Mouse (Mus musculus) layer of hippocampus, postnatal 10 days (tissue): ENCODE results near the gene Apoc2. TPM values are rescaled to one million over a fixed set of nuclear protein-coding genes. Genes with fewer than 3 reads are reported as not detected.

Source experiments
- DNase-seq, 2 experiments: peaks; one replicate each; pipeline ENCODE4 v3.0.0; 2021; ENCODE audit warnings: low spot score in 2 of 2
- total RNA-seq, 2 experiments: library from RNA; stranded (reverse); gene quantifications; 2 replicates each; pipeline ENCODE4 v1.2.3; 2021

Apoc2 gene
- total RNA-seq, 2 experiments from 2014 or later, result not detected

DNA sequence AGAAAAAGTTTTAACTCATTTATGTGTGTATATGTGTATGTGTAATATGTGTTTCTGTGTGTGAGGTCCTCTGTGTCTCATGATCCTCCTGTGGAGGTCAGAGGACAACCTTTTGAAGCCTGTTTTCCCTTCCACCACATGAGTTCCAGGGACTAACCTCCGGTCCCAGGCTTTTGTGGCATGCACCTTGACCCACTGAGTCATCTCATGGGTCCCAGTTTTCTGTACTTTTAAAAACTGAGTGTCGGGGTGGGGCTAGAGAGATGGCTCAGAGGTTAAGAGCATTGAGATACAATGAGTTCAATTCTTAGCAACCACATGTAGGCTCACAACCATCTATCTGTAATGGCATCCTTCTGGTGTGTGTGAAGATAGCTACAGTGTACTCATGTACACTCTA is 3.0 kb upstream of the Apoc2 start:
- no peak for DNase-seq

DNA sequence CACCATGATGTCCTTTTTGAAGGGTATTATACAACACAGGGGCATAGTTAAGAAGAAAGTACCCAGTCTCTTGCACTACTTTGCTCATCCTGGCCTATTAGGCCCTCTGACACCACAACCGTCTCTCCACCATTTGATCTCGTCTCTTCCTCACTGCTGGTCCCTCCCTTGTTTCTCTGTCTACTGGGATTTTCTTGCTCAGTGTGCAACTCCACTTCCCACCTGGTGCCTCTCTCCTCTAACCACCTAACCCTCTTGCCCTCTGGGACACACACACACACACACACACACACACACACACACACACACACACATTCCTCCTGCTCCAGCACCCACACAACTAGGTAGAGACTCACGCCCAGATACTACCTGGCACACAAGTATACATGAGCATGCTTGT is 1.2 kb upstream of the Apoc2 start:
- DNase-seq, result no peak

DNA sequence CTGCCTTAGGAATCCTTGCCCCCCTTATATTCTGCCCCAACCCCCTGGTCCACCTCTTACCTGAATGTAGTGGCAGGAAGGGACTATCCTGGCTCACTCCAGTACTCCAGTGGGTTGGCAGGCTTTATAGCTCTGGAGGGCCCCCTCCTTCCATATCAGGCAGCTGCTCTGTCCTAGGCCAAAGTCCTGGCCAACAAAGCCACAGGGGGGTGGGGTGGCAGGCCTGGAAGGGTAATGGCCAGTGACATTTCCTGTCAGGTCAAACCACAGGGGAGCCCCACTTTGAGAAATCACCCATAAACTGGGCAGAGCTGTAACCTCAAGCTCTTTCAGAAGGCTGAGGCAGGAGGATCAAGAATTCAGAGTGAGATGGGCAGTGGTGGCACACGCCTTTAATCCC is 1.1 kb downstream of the Apoc2 start:
- no peak for DNase-seq

DNA sequence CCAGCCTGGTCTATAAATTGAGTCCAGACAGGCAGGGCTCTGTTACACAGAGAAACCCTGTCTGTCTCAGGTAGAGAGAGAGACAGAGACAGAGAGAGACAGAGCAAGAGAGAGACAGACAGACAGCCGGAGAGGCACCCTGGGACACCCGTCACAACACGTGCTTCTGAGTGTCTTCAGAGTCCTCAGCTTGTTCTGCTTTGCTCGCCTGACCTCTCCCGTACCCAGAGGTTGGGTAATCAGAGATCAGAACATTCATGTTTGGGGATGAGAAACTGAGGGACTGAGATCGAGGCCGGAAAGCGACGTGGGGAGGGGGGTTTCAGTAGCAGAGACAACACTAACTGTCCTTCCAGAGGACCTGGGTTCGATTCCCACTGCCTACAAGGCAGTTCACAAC is 1.9 kb downstream of the Apoc2 start:
- DNase-seq, result no peak

DNA sequence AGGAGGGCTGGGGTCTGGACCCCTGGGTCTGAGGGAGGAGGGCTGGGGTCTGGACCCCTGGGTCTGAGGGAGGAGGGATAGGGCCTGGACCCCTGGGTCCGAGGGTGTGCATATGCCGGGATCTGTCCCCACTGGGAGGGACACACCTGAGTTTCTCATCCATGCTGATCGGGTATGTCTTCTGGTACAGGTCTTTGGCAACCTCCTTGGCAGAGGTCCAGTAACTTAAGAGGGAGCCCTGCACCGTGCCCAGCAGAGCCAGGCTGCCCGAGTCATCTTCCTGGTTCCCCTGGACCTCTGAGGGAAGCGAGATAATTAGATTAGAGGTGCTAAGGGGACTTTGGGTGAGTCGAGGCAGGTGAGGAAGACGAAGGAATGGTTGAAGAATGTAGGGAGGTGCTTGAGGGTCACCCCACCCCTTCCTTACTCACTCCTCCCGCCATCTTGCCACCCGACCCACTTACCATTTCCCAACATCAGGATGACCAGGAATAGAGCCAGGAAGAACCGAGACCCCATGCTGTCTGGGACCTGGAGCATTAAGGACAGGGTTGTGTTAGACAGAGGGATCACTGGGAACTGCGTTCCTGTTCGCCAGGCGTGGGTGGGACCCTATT is 4.5 kb downstream of the Apoc2 start:
- DNase-seq, result no peak

DNA sequence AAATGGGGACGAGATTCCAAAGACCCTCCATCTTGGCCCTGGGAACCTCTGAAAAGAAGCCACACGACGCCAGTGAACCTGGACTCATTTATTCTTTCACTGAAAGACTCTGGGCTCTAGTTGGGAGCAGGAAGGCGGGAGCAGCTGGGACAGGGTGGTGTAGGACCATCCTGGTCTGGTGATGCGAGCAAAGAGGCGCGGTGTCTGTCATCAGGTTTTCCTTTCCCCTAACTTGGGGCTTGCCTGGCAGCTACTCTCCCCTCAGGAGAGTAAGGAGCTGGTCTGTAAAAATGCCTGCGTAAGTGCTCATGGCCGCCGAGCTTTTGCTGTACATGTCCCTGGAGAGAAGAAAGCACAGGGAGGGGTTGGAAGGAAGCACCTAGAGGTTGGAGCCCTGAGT is 6.2 kb downstream of the Apoc2 start:
- DNase-seq, result no peak

DNA sequence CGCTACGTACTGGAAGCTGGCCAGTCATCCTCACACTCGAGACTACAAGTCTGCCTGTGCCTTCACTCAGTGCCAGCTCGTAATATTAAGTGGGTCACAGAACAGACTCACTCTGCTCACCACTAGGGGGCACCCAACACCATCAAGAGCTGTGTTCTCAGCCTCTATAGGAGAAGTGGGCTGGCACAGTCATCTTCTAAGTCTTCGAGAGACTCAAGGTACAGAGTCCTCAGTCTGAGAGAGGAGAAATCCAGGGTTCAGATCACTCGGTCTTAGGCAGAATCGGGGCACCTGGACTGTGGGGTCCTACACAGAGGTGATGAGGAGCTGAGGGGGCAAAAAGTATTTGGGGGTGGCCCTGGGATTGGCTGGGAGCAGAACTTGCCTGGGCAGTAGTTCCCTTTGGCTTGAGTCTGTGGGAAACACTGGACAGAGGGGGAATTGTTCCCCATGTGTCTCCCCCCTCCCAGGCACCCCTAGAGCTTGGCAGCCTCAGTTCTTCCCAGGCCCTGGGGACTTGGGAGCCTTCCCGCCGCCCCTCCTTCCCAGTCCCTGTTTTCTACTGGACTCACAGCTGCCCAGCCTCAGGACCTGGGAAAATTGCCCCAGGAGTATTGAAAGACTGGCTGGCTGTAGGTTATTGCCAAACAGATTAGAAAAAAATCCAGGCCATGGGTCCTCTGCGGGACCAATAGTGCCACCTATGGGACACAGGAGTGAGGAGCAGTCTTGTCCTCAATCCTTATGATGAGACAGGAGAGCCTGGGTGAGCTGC is 8.6 kb downstream of the Apoc2 start:
- peak; percentile 94 to 95 for DNase-seq

DNA sequence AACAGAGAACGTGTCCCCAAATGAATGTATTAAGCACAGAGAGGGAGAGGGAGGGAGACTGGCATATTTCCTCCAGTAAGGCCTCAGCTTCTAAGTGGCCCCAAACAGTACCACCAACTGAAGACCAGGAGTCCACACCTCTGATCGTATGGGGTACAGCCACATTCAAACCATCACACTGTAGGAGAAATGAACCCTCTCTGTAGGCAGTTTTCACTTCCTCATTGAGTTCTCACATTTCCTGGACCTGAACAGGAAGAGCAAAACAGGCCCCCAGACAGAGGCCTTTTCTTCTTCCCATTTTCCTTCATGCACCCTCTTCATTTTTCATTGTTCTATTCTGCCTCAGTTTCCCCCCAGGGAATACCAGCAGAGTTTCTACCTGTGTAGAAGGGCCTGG is 10.3 kb downstream of the Apoc2 start:
- DNase-seq, result no peak

DNA sequence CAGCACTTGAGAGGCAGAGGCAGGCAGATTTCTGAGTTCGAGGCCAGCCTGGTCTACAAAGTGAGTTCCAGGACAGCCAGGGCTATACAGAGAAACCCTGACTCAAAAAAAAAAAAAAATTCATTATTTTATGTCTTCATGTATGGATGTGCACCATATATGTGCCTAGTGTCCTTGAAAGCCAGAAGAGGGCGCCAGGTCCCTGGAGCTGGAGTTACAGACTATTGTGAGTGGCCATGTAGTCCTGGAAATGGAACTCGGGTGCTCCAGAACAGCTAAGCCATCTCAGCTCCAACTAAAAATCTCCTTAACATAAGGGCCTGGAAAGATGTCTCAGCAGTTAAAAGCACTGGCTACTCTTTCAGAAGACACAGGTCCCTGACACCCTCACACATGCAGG is 11.0 kb downstream of the Apoc2 start:
- no peak for DNase-seq

DNA sequence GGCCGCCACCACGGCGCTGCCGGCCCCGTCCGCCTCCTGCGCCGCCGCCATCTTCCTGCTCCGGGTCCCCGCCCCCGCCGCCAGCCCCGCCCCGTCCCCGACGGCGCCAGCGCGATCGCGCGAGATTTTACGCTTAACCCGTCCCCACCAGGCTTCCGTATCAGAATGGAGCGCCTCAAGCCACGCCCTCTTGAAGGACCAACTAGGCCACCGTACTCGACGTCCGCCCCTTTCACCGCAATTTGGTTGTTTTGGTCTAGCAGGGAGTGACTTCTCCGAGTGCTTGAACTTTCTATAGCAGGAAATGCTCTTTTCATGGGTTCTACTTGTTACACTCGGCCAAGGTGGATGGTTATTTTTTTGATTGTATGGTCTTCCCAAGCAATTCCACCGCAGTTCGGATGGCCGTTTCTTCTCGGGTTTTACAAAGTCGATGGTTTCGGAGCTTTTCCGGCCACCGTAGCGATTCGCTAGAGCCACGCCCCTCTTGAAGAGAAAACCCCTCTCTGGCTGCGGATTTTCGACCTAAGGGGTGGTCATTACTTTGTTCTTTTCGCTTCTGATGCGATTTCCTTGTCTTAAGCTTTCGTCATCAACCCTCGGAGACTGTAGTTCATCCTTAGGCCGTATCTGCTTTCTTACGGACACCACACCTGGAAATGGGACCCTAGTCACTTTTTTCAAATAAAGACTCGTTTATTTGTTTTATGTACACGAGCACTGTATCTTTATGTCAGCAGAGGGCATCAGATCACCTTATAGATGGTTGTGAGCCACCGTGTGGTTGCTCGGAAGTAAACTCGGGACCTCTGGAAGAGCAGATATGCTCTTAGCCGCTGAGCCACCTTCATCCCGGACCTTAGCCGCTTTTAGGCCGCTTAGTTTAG is 12.5 kb downstream of the Apoc2 start, which contains the start of gene Clptm1:
Clptm1 (minus strand) TSS at position 79 of the 887 bp plus-strand sequence.
- peak; percentile 93 to 97 for DNase-seq

DNA sequence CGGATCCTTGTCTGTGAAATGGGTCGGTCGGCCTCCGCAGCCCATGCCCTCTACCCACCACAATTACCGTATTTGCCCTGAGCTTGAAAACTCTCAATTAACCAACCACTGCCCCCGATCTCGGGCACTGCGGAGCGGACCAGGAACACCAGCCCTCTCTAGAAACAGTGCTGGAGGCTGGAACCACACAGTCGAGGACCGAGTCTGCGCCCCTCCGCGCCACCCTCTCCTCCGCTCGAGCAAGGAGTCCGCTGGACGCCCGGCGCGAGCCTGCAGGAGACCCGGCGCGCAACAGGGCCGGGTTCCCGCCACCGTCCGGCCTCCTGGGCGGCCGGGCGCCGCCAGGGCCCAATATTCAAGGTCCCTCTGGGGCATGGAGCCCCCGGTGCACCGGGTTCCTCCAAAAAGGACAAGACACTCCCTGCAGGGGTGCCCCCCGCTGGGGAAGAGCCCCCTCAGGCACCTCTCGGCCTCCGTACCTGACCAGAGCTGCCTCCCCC is 13.2 kb downstream of the Apoc2 start:
- no peak for DNase-seq

DNA sequence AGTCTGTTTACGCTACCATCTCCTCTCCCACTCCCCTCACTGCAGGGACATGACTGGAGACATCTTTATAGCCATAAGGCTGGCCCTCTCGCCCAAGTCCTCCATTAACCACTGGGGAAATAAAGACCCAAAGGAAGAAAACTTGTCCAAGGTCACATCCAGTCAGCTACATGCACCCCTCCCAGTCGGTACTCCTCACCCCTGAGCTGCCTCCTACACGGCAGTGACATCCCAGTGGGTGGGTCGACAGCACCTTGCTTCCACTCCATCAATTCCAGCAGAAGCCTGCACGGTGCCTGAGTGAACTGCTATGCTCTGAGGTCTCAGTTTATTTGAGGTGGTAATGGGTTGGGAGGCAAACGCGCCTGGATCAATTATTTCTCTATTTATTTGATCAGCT is 13.8 kb downstream of the Apoc2 start:
- DNase-seq, result peak; percentile 17 to 19

DNA sequence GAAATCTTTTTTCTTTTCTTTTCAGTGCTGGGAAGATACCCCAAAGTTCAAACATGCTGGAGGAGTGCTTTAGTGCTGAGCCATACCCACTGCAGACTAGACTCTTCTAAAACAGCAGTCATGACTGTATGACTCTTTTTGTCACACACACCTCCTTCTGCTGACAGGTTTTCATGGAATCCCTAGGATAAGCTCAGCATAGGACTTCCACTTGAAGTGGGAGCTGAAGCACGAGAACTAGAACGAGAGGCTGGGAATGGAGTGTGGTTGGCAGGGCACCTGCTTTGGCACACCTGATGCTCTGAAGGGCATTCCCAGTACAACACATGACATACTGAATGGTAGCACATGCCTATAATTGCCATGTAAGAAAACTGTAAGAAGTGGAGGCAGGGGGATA is 25.1 kb downstream of the Apoc2 start:
- no peak for DNase-seq

DNA sequence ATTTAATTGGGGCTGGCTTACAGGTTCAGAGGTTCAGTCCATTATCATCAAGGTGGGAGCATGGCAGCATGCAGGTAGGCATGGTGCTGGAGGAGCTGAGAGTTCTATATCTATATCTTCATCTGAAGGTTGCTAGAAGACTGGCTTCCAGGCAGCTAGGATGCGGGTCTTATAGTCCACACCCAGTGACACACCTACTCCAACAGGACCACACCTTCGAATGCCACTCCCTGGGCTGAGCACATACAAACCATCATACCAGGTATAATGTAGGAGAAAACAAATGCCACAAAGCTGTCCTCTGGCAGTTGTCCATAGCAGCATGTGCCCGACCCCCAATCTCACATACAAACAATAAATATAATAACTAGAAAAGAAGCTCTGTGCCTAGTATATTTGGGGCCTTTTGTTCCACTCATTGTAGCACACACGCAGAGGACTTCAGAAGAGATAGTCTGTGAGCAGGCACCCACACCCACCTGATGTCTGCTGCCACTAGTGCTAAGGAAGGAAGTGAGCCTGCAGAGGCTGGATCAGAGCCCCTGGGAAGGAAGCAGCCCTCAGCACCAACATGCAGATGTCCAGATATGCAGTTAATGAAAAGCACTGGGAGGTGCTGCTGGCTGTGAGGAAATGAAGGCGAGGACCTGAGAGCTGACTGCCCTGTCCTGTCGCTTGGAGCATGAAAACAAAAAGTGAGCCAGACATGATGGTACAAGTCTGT is 26.5 kb downstream of the Apoc2 start:
- no peak for DNase-seq

DNA sequence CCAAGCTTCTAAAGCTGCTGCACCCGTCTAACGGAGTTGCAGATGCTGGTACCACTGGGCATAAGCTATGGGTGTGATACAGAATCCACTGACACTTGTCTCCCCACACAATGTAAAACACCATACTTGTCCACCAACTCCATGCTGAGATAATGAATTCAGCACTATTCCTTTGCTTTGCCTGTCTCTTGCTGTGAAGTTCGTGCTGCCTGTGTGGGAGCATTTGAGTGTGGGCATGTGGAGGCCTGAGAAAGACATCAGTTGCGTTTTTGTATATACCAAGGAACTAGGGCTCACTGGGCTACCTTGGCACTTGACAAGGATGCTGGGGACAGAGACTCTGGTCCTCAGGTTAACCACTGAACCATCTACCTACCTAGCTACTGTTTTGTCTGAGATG is 36.5 kb downstream of the Apoc2 start:
- no peak for DNase-seq

DNA sequence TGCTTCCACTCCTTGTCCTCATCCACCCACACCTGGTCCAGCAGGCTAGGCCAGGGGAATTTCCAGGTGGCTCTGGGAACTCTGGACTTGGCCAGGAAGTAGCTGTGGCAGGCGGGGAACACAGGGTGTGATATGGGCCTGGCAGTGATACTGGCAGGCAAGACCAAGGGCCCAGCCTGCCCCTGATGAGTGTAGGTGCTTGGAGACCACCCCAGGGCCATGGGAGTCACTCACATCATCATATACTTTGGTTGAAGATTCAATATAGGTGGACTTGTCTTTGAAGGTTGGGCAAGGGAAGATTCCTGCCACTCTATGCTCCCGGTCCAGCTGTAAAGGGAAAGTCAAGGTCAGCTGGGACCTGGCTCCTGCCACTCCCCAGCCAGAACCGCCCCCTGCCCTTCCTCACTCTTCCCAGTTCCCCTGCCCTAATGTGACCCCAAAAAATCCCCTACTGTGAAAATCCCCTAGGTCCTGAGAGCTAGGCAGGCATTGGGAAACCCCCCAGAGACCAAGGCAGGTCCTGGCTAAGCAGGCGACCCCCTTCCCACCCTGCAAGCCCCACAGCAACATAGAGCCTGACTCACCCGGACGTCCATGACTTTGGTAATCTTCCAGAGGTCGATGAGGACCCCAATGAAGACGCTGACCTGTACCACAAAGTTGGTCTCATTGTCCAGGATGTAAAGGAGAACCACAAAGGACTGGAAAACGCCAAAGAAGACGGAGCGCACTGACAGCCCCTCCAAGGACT is 42.5 kb downstream of the Apoc2 start:
- no peak for DNase-seq

DNA sequence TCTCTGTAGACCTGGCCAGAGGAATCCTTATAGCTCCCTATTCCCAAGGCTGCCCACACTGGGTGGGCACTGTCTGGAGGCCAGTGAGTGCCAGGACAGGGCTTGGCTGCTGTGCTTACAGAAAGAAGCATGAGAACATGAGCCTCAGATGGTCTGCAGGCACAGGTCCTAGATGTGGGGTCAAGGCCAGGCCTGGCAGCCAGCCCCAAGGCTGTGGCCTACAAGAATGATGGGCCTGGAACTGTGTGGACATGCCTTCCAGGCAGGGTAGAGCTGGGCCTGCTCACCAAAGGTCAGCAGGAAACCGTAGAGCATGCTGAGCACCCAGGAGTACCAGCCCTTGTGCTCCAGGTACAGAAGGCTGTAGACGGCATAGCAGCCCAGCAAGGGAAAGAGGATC is 43.1 kb downstream of the Apoc2 start:
- no peak for DNase-seq

DNA sequence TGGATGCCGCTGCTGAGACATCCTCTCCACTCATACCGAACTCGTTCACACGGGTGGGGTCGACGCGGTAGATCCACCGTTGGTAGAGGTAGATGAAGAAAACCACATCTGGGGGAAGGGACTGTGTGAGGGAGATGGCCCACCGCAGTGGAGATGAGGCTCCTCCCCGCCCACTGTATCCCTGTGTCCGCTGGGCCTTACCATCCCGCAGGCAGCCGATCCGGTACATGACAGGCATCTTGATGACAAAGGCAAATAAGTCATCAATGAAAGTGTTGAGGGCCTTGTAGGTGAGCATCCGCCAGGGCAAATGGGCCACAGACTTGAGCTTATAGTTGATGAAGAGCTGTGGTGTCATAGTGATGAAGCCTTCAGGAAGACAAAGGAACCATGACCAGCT is 43.9 kb downstream of the Apoc2 start:
- no peak for DNase-seq

DNA sequence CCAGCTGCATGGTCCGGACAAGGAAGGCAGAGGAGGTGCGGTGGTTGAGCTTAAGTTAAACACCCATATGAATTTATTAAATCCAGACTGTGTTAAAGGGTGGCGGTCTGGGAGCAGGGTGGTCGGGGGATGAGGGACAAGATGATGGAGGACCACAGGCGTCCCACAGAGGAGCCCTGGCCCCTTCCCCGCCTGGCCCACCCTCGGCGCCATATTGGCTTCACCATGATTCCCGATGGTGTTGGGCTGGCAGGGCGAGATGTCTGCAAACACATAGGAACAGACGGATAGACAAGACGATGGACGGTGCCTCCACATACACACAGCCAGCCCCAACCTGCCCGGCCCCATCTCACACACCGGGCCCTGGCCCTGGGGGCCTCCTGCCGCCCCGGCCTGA is 44.5 kb downstream of the Apoc2 start:
- DNase-seq, result no peak

DNA sequence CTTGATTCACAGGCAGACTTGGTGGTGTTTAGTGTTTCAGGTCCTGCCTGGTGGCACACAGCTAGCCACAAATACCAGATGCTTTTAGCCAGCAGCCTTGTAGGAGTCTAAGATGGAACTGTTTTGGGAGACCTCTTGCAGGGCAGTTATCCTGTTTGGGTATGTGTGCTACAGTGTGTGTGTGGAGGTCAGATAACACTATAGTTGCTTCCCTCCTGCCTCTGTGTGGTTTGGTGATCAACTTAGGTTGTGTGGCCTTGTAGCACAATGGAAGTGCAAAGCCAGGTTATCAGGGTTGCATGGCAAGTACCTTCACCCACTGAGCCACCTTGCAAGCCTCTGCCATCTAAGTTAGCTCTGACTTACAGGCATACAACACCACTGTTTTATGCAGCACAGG is 45.0 kb downstream of the Apoc2 start:
- no peak for DNase-seq
